Mouse (Mus musculus): ENCODE results near the gene Gm14443. TPM values are rescaled to one million over a fixed set of nuclear protein-coding genes. Genes with fewer than 3 reads are reported as not detected.

The Gm14443 gene
- polyA plus RNA-seq (2012; rRNA removed; ENCODE audit: low replicate concordance) = 0.09 and 0.16 TPM in 2 replicates

GRCm38 (mm10) chr2:175175401-175176180 is at the start of gene Gm14443:
Gene Gm14443 (minus strand): TSS chr2:175175871.

DNA sequence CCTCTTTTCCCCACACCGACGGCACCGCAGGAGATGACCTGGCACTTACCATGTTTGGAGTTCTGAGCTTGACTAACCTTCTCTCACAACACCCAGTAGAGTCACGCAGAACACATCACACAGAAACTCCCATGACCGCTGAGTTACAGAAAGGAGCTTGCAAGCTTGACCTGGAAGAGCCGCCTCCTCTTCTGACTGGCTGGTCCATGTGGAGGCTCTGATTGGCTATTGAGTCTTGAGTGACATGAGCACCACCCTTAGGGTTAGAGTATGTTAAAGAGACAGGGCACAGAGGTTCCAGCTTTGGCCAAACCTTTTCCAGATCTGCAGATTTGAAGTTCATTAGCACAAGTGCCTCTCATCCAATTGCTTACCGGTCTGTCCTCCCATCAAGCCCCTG is 31.1 kb upstream of the Gm14443 start, which contains the start of gene Gm14391:
TSS of gene Gm14391 (minus strand) at position 186 of the 400 bp plus-strand sequence.

GRCm38 (mm10) chr2:175141993-175142295 is 33.7 kb downstream of the Gm14443 start, which contains the start of gene Gm14399:
Gene Gm14399 (minus strand): TSS chr2:175142012.

Other genes starting within 250 kb of the Gm14443 start
- gene Gm14444, start 165.6 kb downstream of the Gm14443 start, polyA plus RNA-seq (2012; rRNA removed; ENCODE audit: low replicate concordance) = 0.21 TPM in 1 of 2 replicates, not detected in the other
- gene Gm14393, start 108.1 kb downstream of the Gm14443 start, polyA plus RNA-seq (2012; rRNA removed; ENCODE audit: low replicate concordance) = not detected in 2 replicates
- 2.8 and 2.9 TPM in 2 replicates for gene Gm14399, start 33.9 kb downstream of the Gm14443 start, polyA plus RNA-seq (2012; rRNA removed; ENCODE audit: low replicate concordance)
- gene Gm14391, start 31.0 kb upstream of the Gm14443 start, polyA plus RNA-seq (2012; rRNA removed; ENCODE audit: low replicate concordance) = 9.0 and 11.0 TPM in 2 replicates
- gene Gm14440, start 99.3 kb upstream of the Gm14443 start, polyA plus RNA-seq (2012; rRNA removed; ENCODE audit: low replicate concordance) = not detected in 2 replicates
- 2.2 and 3.6 TPM in 2 replicates for gene Gm4631, start 162.3 kb upstream of the Gm14443 start, polyA plus RNA-seq (2012; rRNA removed; ENCODE audit: low replicate concordance)
- 2.0 and 3.8 TPM in 2 replicates for gene Zfp968, start 196.6 kb upstream of the Gm14443 start, polyA plus RNA-seq (2012; rRNA removed; ENCODE audit: low replicate concordance)

All from subcutaneous adipose tissue, adult 2 months (tissue).